Mouse (Mus musculus) liver, embryonic 14.5 days (tissue): ENCODE measurements around the gene Cuedc1.

ENCODE experiments used
- CTCF ChIP-seq: IDR thresholded peaks from 2 replicates; pipeline ENCODE4 v1.5.1; 2016; ENCODE audit warnings: antibody characterized with exemption, low read depth, control low read depth
- EP300 ChIP-seq: IDR thresholded peaks from 2 replicates; pipeline ENCODE4 v1.6.1; 2016; ENCODE audit warnings: antibody characterized with exemption, low read depth

DNA sequence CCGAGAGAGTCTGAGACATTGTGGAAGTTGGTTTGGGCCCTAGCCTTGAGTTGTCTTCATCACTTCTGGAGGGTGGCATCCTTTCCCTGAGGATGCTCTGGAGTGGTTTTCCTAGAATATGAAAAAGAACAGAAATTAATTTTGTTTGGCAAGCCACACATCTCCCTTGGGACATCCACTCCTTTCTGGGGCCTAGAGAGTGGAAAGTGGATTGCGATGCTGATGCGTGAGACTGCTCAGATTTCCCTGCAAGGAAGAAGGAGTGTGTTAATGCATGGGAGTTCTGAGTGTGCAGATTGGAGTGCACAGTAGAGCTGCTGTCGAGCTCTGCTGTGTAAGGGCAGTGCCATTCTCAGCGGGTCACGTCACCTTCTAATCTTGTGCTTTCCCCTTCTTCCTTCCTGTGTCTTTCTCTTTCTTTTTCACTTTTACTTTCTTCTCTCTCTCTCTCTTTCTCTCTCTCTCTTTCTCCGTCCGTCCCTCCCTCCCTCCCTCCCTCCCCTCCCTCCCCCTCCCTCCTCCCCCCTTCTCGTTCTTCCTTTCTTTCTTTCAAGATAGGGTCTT, 12.3 kb downstream of the Cuedc1 start:
- TF ChIP-seq CTCF (no peak), EP300 (no peak)
